Mouse (Mus musculus): ENCODE data around the gene Gm20671.
"Not testable (repeated sequence)": the region's sequence is repeated elsewhere in the genome, so short reads cannot be mapped to it uniquely, and the experiment has no call there.

Gene Gm20671

GRCm38 (mm10) chr5:32785313-32785915, 41.5 kb downstream of the Gm20671 start, which contains the start of gene Pisd:
Gene Pisd, minus strand, starts transcription at chr5:32785646.
- DNase-seq (ENCODE audit: low read depth, low spot score): peak; percentile 79

- DNase-seq (ENCODE audit: low read depth, low spot score): no peak
These were observed 42.2 kb downstream of the Gm20671 start for GRCm38 (mm10) chr5:32784726-32785125.

- no peak for DNase-seq (ENCODE audit: low read depth, low spot score)
These were observed 45.3 kb downstream of the Gm20671 start for GRCm38 (mm10) chr5:32781596-32781995.

GRCm38 (mm10) chr5:32778168-32778567, 48.7 kb downstream of the Gm20671 start:
- DNase-seq (ENCODE audit: low read depth, low spot score): no peak

- DNase-seq (ENCODE audit: low read depth, low spot score): no peak
These were observed 54.5 kb downstream of the Gm20671 start for GRCm38 (mm10) chr5:32772361-32772760.

GRCm38 (mm10) chr5:32767636-32768373, 59.1 kb downstream of the Gm20671 start:
- DNase-seq (ENCODE audit: low read depth, low spot score): no peak

GRCm38 (mm10) chr5:32767004-32767403, 59.9 kb downstream of the Gm20671 start:
- DNase-seq (ENCODE audit: low read depth, low spot score): no peak

- DNase-seq (ENCODE audit: low read depth, low spot score): no peak
These were observed 65.3 kb downstream of the Gm20671 start for GRCm38 (mm10) chr5:32761566-32762140.

- no peak for DNase-seq (ENCODE audit: low read depth, low spot score)
These were observed 66.1 kb downstream of the Gm20671 start for GRCm38 (mm10) chr5:32760787-32761186.

GRCm38 (mm10) chr5:32760352-32760751, 66.6 kb downstream of the Gm20671 start:
- not testable (repeated sequence) for DNase-seq (ENCODE audit: low read depth, low spot score)

GRCm38 (mm10) chr5:32759662-32760061, 67.2 kb downstream of the Gm20671 start:
- no peak for DNase-seq (ENCODE audit: low read depth, low spot score)

GRCm38 (mm10) chr5:32756141-32756540, 70.8 kb downstream of the Gm20671 start:
- no peak for DNase-seq (ENCODE audit: low read depth, low spot score)

GRCm38 (mm10) chr5:32751736-32752135, 75.2 kb downstream of the Gm20671 start:
- no peak for DNase-seq (ENCODE audit: low read depth, low spot score)

- DNase-seq (ENCODE audit: low read depth, low spot score): no peak
These were observed 78.0 kb downstream of the Gm20671 start for GRCm38 (mm10) chr5:32748936-32749335.

- no peak for DNase-seq (ENCODE audit: low read depth, low spot score)
These were observed 79.1 kb downstream of the Gm20671 start for GRCm38 (mm10) chr5:32747650-32748375.

- DNase-seq (ENCODE audit: low read depth, low spot score): no peak
These were observed 80.9 kb downstream of the Gm20671 start for GRCm38 (mm10) chr5:32745705-32746655.

GRCm38 (mm10) chr5:32742149-32742548, 84.8 kb downstream of the Gm20671 start:
- DNase-seq (ENCODE audit: low read depth, low spot score): no peak

GRCm38 (mm10) chr5:32741377-32741776, 85.5 kb downstream of the Gm20671 start:
- not testable (repeated sequence) for DNase-seq (ENCODE audit: low read depth, low spot score)

- not testable (repeated sequence) for DNase-seq (ENCODE audit: low read depth, low spot score)
These were observed 86.1 kb downstream of the Gm20671 start for GRCm38 (mm10) chr5:32740850-32741249.

- no peak for DNase-seq (ENCODE audit: low read depth, low spot score)
These were observed 86.8 kb downstream of the Gm20671 start for GRCm38 (mm10) chr5:32740138-32740537.

- not testable (repeated sequence) for DNase-seq (ENCODE audit: low read depth, low spot score)
These were observed 90.1 kb downstream of the Gm20671 start for GRCm38 (mm10) chr5:32736770-32737169.

All from c-Kit-negative CD71-positive TER-119-positive erythroid progenitor cells, embryonic 14.5 days (primary cell).